Mouse (Mus musculus) embryonic fibroblast, embryonic 13.5 days (primary cell): ENCODE data around the gene Cacna1s.

Experiments
- CTCF ChIP-seq: IDR thresholded peaks from 2 replicates; pipeline ENCODE4 v1.5.1; 2011; ENCODE audit warnings: mild to moderate bottlenecking, control low read depth, low read length, moderate library complexity, borderline replicate concordance; ENCODE audit not compliant: insufficient read depth
- POLR2A ChIP-seq: IDR thresholded peaks from 2 replicates; pipeline ENCODE4 v1.6.1; 2011; ENCODE audit warnings: low read depth, mild to moderate bottlenecking, control low read depth, low read length, moderate library complexity

DNA sequence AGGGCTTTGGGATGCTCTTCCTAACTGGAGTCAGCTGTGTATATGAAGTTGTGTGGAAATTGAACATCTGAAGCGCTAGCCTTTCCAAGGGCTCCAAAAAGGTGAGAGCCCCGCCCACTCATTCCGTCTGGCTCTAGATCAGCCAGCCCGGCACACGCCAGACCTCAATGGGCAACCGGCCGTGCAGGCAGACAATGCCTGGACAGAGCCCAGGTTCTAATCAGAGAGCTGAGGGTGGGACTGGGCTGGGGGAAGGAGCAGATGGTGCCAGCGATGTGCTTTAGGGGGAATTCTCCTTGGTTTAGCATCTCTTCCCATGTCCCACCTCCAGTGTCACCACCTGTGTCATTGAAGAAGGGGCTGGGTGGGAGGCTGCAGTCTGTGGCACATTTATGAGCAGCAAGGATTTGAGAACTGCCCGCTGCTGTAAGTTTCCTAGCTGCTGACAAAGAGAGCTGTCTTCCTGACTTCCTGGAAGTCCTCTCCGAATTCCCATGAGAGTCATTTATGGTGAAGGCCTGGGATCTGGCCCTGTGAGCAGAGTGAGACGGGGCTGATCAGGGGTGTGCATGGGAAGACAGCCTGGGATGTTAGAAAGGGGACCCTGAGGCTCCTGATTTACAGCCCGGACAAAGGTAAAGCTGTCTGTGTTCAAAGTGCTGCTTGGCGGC, 81.2 kb downstream of the Cacna1s start:
- TF ChIP-seq CTCF, result no peak
- TF ChIP-seq POLR2A, result no peak
